Mouse (Mus musculus) neural tube, embryonic 14.5 days (tissue): ENCODE measurements around the gene Mcoln2. TPM values are rescaled to one million over a fixed set of nuclear protein-coding genes. Genes with fewer than 3 reads are reported as not detected.

ENCODE experiments used
- ATAC-seq: fragments of 200-750 bp; cut with Nextera tagmentation; 2 replicates; pipeline ENCODE4 v1.8.0; 2017; ENCODE audit warnings: low read depth, mild to moderate bottlenecking, moderate TSS enrichment, moderate library complexity
- H3K27ac ChIP-seq: fragments of 300-500 bp; sonication (generic); 2 replicates; pipeline ENCODE4 v1.5.1; 2014; ENCODE audit warnings: low read depth, mild to moderate bottlenecking, control low read depth, low read length, moderate library complexity, mixed read lengths
- H3K27me3 ChIP-seq: fragments of 300-500 bp; sonication (generic); 2 replicates; pipeline ENCODE4 v1.6.1; 2014; ENCODE audit warnings: low read length; ENCODE audit not compliant: control insufficient read depth, insufficient read depth
- H3K36me3 ChIP-seq: fragments of 300-500 bp; sonication (generic); 2 replicates; pipeline ENCODE4 v1.6.1; 2014; ENCODE audit warnings: low read length, mixed read lengths; ENCODE audit not compliant: control insufficient read depth, insufficient read depth
- H3K4me1 ChIP-seq: fragments of 300-500 bp; sonication (generic); 2 replicates; pipeline ENCODE4 v1.6.1; 2014; ENCODE audit warnings: low read length; ENCODE audit not compliant: control insufficient read depth, insufficient read depth
- H3K4me2 ChIP-seq: fragments of 300-500 bp; sonication (generic); 2 replicates; pipeline ENCODE4 v1.6.1; 2014; ENCODE audit warnings: mild to moderate bottlenecking, low read depth, low read length, control low read depth
- H3K4me3 ChIP-seq: fragments of 300-500 bp; sonication (generic); 2 replicates; pipeline ENCODE4 v1.5.1; 2014; ENCODE audit warnings: low read depth, low read length, control low read depth, mixed read lengths
- H3K9ac ChIP-seq: fragments of 300-500 bp; sonication (generic); replicated peaks from 2 replicates; pipeline ENCODE4 v1.6.1; 2014; ENCODE audit warnings: low read depth, mild to moderate bottlenecking, control low read depth, low read length, mixed read lengths
- H3K9me3 ChIP-seq: fragments of 300-500 bp; sonication (generic); 2 replicates; pipeline ENCODE4 v1.6.1; 2016; ENCODE audit warnings: low read length; ENCODE audit not compliant: control insufficient read depth
- WGBS: fragments of 180-500 bp; shearing (Covaris S2); extraction: QIAGEN DNeasy Blood & Tissue Kit; methylation state at CpG from one replicate; pipeline ENCODE4 v1.1.7; 2014; 5-methylcytosine and 5-hydroxymethylcytosine counted together
- polyA plus RNA-seq: library from polyadenylated mRNA; unstranded; fragments of >200 nt; fragmentation: Nextera tagmentation; extraction: Ambion mirVana; gene quantifications from 2 replicates; pipeline ENCODE4 v1.2.1, GENCODE M21; 2014

Gene Mcoln2
- polyA plus RNA-seq, 1 experiment from 2014 or later: not detected

DNA sequence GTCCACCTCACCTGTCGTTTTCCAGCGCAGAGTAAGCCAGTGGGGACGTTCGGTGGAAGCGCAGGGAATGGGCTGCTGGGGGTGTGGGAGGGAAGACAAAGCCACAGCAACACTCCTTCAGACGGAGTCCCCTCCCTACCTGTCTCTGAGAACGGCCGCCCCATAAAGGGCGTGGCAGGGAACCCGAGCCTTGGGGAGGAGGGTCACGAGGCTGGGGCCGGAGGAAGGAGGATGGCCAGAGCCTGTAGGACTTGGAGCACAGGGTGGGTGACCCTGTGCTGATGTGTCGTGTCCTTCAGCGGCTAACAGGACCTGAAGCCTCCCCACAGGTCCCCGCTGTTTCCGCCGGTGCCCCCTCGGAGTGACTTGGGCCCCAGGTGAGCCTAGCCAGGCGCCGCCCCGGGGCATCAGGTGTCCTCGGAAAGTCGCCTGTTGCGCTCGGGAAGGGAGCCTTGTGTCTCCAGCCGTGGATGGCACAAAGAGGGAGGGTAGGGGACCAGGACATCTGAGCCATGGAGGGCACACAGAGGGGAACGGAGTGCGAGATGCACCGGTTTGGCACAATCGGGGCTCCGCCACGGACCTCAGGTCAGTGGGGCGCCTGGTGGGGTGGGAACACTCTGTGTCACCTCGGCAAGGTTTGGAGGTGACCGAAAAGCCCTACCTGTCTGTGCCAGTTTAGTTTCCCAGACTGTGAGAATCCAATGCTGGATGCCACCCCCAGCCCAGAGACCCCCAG lies 32.2 kb upstream of the Mcoln2 start, which contains the start of gene Mcoln3:
Gene Mcoln3 (plus strand): TSS at position 193 of the 739 bp plus-strand sequence.
- Histone ChIP-seq H3K36me3 (no peaks in the 10 kb centered on the region), H3K27me3 (peaks cover 7% of the 10 kb centered on the region; the same call in 1 of the 2 replicates), H3K4me1 (peaks cover 6% of the 10 kb centered on the region; the same call in 1 of the 2 replicates), H3K4me3 (no peak within 1 kb of the TSS), H3K4me2 (no peak within 1 kb of the TSS), H3K27ac (no peak within 1 kb of the TSS), H3K9ac (no peak within 1 kb of the TSS), H3K9me3 (no peaks in the 10 kb centered on the region)
- 11% methylated on average over 35 of the region's 35 CpGs for WGBS
- ATAC-seq: no peak

DNA sequence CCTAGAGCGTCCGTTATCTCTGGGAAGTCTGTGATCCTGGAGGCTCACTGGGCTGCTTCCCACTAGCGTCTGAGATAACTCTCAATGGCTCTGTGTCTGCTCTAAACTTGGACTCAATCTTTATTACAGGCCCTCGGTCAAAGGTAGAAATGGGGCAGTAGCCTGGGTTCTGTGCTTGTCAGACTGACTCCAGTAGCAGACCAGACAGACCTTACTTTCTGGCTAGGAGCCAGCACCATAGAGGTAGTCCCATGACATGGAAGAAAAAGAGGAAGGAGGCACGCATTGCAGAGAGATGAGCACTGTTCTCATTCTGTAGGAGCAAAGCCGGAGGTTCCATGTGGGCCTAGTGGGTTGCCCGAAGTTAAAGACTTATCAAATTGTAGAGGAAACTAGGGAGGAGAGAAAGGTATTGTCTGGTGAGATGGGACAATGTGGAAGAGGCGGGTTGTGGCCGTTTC lies 31.6 kb upstream of the Mcoln2 start:
- WGBS: 60% methylated on average over 9 of the region's 9 CpGs
- Histone ChIP-seq H3K4me2 (no peak overlapping the region), H3K36me3 (no peaks in the 10 kb centered on the region), H3K9ac (no peak overlapping the region), H3K27ac (no peak overlapping the region), H3K4me1 (peaks cover 6% of the 10 kb centered on the region; the same call in 1 of the 2 replicates), H3K27me3 (peaks cover 7% of the 10 kb centered on the region; the same call in 1 of the 2 replicates), H3K4me3 (no peak overlapping the region), H3K9me3 (no peaks in the 10 kb centered on the region)
- no peak for ATAC-seq

DNA sequence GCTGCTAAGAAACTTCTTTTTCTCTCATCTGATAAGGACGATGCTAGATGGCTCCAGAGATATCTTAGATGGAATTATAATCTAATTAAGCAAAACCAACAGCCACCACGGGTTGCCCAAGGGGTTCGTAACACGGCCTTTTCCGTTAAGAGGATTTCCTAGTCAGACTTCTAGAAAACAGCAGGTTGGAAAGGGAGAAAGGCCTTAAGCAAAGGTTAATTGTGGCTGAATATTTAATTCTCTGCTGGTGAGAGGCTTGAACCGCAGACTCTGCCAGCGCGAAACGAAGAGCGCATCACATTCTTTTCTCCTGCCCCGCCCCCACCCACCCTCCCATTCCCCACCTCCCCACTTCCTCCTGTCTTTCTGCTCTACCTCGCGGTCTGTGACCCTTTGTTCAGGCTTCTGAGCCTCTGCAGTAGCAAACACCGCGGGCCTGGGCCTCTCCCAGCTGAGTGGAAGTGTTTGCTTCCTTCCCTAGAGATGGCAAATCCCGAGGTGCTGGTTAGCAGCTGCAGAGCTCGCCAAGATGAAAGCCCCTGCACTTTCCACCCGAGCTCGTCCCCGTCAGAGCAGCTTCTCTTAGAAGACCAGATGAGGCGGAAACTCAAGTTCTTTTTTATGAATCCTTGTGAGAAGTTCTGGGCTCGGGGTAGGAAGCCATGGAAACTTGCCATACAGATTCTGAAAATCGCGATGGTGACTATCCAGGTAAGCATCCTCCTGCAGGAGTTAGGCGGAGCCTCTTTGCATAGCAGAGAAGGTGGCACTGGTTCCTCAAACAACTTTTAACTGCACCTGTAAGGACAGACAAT lies 28.1 kb upstream of the Mcoln2 start:
- Histone ChIP-seq H3K4me3 (no peak overlapping the region), H3K4me2 (peak overlapping the region; percentile 9; the same call in 1 of the 2 replicates), H3K27ac (no peak overlapping the region), H3K27me3 (peaks cover 7% of the 10 kb centered on the region; the same call in 1 of the 2 replicates), H3K9ac (no peak overlapping the region), H3K4me1 (peaks cover 6% of the 10 kb centered on the region; the same call in 1 of the 2 replicates), H3K9me3 (no peaks in the 10 kb centered on the region), H3K36me3 (no peaks in the 10 kb centered on the region)
- WGBS: 10% methylated on average over 25 of the region's 25 CpGs
- no peak; the same call in 1 of the 2 replicates for ATAC-seq

DNA sequence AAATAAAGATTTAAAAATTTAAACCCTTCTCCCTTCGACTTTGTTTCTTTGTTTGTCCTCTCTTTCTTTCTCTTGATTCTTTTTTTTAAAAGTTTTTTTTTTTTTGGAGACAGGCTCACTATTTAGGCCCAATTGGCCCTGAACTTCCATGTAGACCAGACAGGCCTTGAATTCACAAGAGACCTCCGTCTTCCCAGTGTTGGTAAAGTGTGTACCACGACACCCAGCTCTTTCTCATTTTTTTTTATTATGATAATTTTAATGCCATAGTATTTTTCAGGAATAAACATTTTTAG lies 27.6 kb upstream of the Mcoln2 start:
- Histone ChIP-seq H3K4me3 (no peak overlapping the region), H3K4me2 (no peak overlapping the region), H3K36me3 (no peaks in the 10 kb centered on the region), H3K4me1 (peaks cover 6% of the 10 kb centered on the region; the same call in 1 of the 2 replicates), H3K27ac (no peak overlapping the region), H3K9me3 (no peaks in the 10 kb centered on the region), H3K9ac (no peak overlapping the region), H3K27me3 (peaks cover 2% of the 10 kb centered on the region; the same call in 1 of the 2 replicates)
- no peak for ATAC-seq
- 62% methylated on average over 3 of the region's 3 CpGs for WGBS

DNA sequence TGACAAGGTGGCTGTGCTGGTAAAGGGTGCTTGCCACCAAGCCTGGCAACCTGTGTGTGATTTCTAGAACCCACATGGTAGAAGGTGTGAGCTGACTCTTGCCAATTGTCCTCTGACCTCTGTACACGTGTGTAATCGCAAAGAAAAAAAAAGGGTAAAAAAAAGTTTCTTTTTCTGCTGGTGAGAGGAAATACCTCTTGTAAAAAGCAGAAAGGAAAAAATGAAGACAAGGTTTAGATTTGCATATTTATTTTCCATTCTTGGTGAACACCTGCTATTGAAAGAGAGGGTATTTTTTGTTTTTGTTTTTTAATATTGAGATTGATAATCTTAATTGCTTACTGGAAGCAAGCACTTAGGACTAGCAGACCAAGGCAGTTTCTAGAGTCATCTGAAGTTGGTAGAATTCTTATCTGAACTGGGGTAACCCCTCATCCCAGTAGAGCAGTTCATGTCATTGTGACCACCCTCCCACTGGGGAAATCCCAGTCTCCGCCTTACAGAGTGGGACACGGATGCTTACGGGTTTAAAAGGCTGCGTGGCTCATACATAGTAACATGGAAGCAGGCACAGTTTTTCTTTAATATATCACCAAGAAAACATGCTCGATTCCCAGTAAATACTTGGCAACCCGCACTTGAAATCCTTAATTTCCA lies 26.7 kb upstream of the Mcoln2 start:
- no peak for ATAC-seq
- Histone ChIP-seq H3K9me3 (no peaks in the 10 kb centered on the region), H3K4me2 (no peak overlapping the region), H3K27me3 (0 out of 2 replicates have a peak, but pooled peaks cover 2% of the 10 kb centered on the region), H3K4me1 (peaks cover 6% of the 10 kb centered on the region; the same call in 1 of the 2 replicates), H3K27ac (no peak overlapping the region), H3K4me3 (no peak overlapping the region), H3K36me3 (no peaks in the 10 kb centered on the region), H3K9ac (no peak overlapping the region)
- 83% methylated on average over 8 of the region's 8 CpGs for WGBS

DNA sequence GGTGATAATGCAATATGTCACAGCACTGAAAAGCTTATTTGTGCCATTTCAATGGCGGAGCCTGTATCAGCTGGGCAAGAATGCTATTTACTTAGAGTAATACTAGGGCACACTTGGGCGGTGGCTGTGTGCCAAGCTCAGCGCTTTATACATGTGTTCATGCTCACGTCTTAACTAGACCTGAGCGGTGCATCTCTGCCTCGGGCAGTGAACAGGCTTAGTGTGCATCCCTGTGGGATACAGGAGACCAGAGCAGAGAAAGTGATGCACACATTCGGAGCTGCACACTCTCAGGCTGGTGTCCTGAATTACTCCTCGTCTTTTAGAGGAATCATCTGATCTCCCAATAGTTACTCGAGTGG lies 26.2 kb upstream of the Mcoln2 start:
- Histone ChIP-seq H3K36me3 (no peaks in the 10 kb centered on the region), H3K9me3 (no peaks in the 10 kb centered on the region), H3K4me1 (peaks cover 6% of the 10 kb centered on the region; the same call in 1 of the 2 replicates), H3K9ac (no peak overlapping the region), H3K4me3 (no peak overlapping the region), H3K4me2 (no peak overlapping the region), H3K27ac (no peak overlapping the region), H3K27me3 (no peaks in the 10 kb centered on the region)
- WGBS: 59% methylated on average over 9 of the region's 9 CpGs
- ATAC-seq: peak; percentile 56; the same call in 1 of the 2 replicates

DNA sequence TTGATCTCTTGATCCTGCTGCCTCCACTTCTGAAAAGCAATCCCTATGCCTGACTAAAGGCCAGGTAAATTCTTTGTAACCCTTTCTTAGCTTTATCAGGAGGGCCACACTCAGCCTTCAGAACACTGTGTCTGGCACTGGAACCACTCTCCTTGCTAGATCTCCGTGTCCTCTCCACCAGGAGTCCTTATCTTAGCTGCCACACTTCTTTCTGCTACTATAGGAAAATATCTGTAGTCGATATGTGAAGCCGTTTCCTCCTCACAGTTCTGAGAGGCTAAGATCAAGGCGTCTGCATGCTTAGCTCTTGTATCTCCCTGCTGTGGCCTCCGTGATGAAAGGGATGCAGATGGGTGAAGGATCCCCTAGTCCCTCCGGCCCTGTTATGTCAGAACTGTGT lies 22.4 kb upstream of the Mcoln2 start:
- Histone ChIP-seq H3K27me3 (no peaks in the 10 kb centered on the region), H3K27ac (no peak overlapping the region), H3K9ac (no peak overlapping the region), H3K36me3 (no peaks in the 10 kb centered on the region), H3K4me3 (no peak overlapping the region), H3K9me3 (no peaks in the 10 kb centered on the region), H3K4me1 (no peaks in the 10 kb centered on the region), H3K4me2 (no peak overlapping the region)
- 79% methylated on average over 6 of the region's 6 CpGs for whole genome bisulfite sequencing
- no peak for ATAC-seq

DNA sequence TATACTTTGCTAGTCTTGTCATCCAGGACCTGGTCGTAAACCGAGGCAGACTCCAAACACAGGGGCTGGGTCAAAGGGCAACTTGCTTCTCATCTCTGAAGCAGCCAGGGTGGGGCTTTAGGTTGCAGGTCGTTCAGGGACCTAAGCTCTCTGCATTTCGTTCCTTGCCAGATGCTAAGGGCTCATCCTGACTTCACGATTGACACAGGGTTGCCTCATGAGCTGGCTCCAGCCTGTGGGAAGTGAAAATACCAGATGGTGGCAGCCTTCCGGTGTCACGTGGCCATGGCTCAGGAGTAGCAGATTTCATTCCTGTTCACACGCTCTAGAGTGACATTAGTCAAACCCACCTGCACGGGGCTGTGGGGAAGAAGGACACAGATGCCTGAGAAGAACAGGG lies 14.8 kb upstream of the Mcoln2 start:
- Histone ChIP-seq H3K36me3 (no peaks in the 10 kb centered on the region), H3K4me1 (no peaks in the 10 kb centered on the region), H3K27me3 (no peaks in the 10 kb centered on the region), H3K27ac (no peak overlapping the region), H3K9ac (no peak overlapping the region), H3K4me3 (no peak overlapping the region), H3K9me3 (no peaks in the 10 kb centered on the region), H3K4me2 (no peak overlapping the region)
- WGBS: 82% methylated on average over 9 of the region's 9 CpGs
- no peak for ATAC-seq
